ENCODE assay signal across 23 mouse cellular contexts in genomic region chr19:23246473-23246872, GRCm38 (mm10). TPM values are rescaled to one million over a fixed set of nuclear protein-coding genes. Genes with fewer than 3 reads are reported as not detected.
A peak's percentile ranks its signal among the peaks of the same experiment; 100 is the strongest.
DNase-seq lines count a peak whose midpoint lies in the region; ATAC-seq and TF ChIP-seq lines count a peak whose summit lies in the region.
"Had no signal": no experiment of that assay in that cellular context is flagged by ENCODE, and none has a peak within 500 bp of the region (broad histone marks: within the 10 kb centered on the region; RNA-seq: fewer than 3 reads in every experiment).

No protein-coding gene starts in this region.

- H3K4me3 ChIP-seq in liver, adult 2 months (ENCODE audit: insufficient read depth, low read depth, low read length), result no peak overlapping the region
- H3K4me3 ChIP-seq in liver, embryonic 11.5 days (ENCODE audit: low read depth, low read length), result no peak overlapping the region
- H3K4me3 ChIP-seq: heart, embryonic 13.5 days; limb, embryonic 12.5 days; liver, embryonic 15.5 days; midbrain, embryonic 12.5 days; myocyte had no signal

- 18% methylated on average over 2 of the region's 2 CpGs for WGBS in liver, adult 2 months
- 92% methylated on average over 2 of the region's 2 CpGs for WGBS in liver, embryonic 11.5 days

- no peak for TF ChIP-seq POLR2A in liver, adult 2 months (IDR thresholded peaks at IDR 0.05; ENCODE audit: extremely low read depth, insufficient read depth, low read length)

- H3K27ac ChIP-seq in liver, adult 2 months (replicated peaks; ENCODE audit: insufficient read depth, low read depth, low read length), result no peak overlapping the region
- no peak overlapping the region for H3K27ac ChIP-seq in liver, embryonic 11.5 days (ENCODE audit: low read depth, low read length)
- H3K27ac ChIP-seq: heart, embryonic 13.5 days; limb, embryonic 12.5 days; liver, embryonic 15.5 days; midbrain, embryonic 12.5 days had no signal

- no peaks in the 10 kb centered on the region; the same call in 1 of the 2 replicates for H3K4me1 ChIP-seq in liver, adult 2 months (ENCODE audit: control insufficient read depth, insufficient read depth, low read length)
- H3K4me1 ChIP-seq in liver, embryonic 11.5 days (replicated peaks; ENCODE audit: control insufficient read depth, insufficient read depth, low read length), result no peaks in the 10 kb centered on the region
- H3K4me1 ChIP-seq: heart, embryonic 13.5 days; limb, embryonic 12.5 days; liver, embryonic 15.5 days; midbrain, embryonic 12.5 days had no signal

- no peaks in the 10 kb centered on the region for H3K79me2 ChIP-seq in liver, adult 2 months (ENCODE audit: control insufficient read depth, insufficient read depth, low read length)

- DNase-seq in liver, adult 2 months (ENCODE audit: extremely low read depth, low read depth, low spot score), result peak; percentile 30
- no peak for DNase-seq in liver, embryonic 11.5 days (ENCODE audit: low spot score)
- DNase-seq in A20 (ENCODE audit: low read depth, low spot score), result peak; percentile 59
- DNase-seq in frontal cortex, postnatal 10 days (ENCODE audit: low spot score in 2 of 2), result no peak
- DNase-seq in cerebellum, adult 9-11 months, result no peak
- DNase-seq: adrenal gland, adult 8-10 months; cerebellum, adult 11 months; cerebellum, postnatal 14 days; embryo, embryonic 11 days; heart, adult 11 months; lung, postnatal 14 days; right cerebral cortex, postnatal 14 days; spleen, adult 18-20 months had no signal

- H3K4me2 ChIP-seq in liver, embryonic 11.5 days, result no peak overlapping the region
- H3K4me2 ChIP-seq: heart, embryonic 13.5 days; limb, embryonic 12.5 days; liver, embryonic 15.5 days; midbrain, embryonic 12.5 days had no signal

- no peak for ATAC-seq in liver, embryonic 11.5 days (replicated peaks; ENCODE audit: low FRiP score)
- peak; percentile 89 for ATAC-seq in common myeloid progenitor, adult 5-6 weeks (replicated peaks; ENCODE audit: low read depth, poor library complexity, severe bottlenecking)
- peak; percentile 97 for ATAC-seq in monocyte, adult 5-6 weeks (replicated peaks; ENCODE audit: insufficient number of reproducible peaks, low FRiP score, low TSS enrichment, poor library complexity, severe bottlenecking)
- ATAC-seq: forebrain, embryonic 16.5 days; hindbrain, embryonic 16.5 days; intestine, embryonic 16.5 days had no signal

- no peak for TF ChIP-seq CTCF in liver, adult 2 months (IDR thresholded peaks at IDR 0.05; ENCODE audit: low read depth, low read length)

- H3K36me3 ChIP-seq in liver, adult 2 months (ENCODE audit: control insufficient read depth, insufficient read depth, low read length), result peaks cover 15% of the 10 kb centered on the region
- peaks cover 5% of the 10 kb centered on the region; the same call in 1 of the 2 replicates for H3K36me3 ChIP-seq in liver, embryonic 11.5 days (ENCODE audit: control insufficient read depth, insufficient read depth, low read length)

- no peak overlapping the region for H3K9ac ChIP-seq in liver, adult 2 months (ENCODE audit: low read depth, low read length)
- H3K9ac ChIP-seq in liver, embryonic 11.5 days (ENCODE audit: low read depth, low read length), result no peak overlapping the region
- H3K9ac ChIP-seq: heart, embryonic 13.5 days; limb, embryonic 12.5 days; liver, embryonic 15.5 days; midbrain, embryonic 12.5 days had no signal

- no peaks in the 10 kb centered on the region for H3K27me3 ChIP-seq in liver, adult 2 months (ENCODE audit: control insufficient read depth, insufficient read depth, low read length)
- H3K27me3 ChIP-seq in liver, embryonic 11.5 days (replicated peaks; ENCODE audit: control insufficient read depth, insufficient read depth, low read length), result no peaks in the 10 kb centered on the region
- H3K27me3 ChIP-seq: heart, embryonic 13.5 days; limb, embryonic 12.5 days; liver, embryonic 15.5 days; midbrain, embryonic 12.5 days had no signal

- no peaks in the 10 kb centered on the region for H3K9me3 ChIP-seq in liver, embryonic 11.5 days (ENCODE audit: control insufficient read depth, low read length)
- H3K9me3 ChIP-seq: heart, embryonic 13.5 days; limb, embryonic 12.5 days; liver, embryonic 15.5 days; midbrain, embryonic 12.5 days had no signal

RNA-seq across cellular contexts. Expression of gene Smc5, which starts 27.2 kb away (rescaled TPM):
- 17.2 and 18.4 TPM in 2 replicates for total RNA-seq in liver, adult 2 months (2014; rRNA removed)
- 1.7 and 3.1 TPM in 2 replicates for polyA plus RNA-seq in liver, adult 2 months (2012; rRNA removed)
- polyA plus RNA-seq in liver, embryonic 11.5 days (2014; fragmentation: Nextera tagmentation; extraction: Ambion mirVana), result 32.4 and 33.9 TPM in 2 replicates
- 71.1 and 87.1 TPM in 2 replicates for total RNA-seq in common myeloid progenitor, adult 5-6 weeks (2017)
- 76.1 to 132 TPM (median 86.2 TPM) in 3 replicates for total RNA-seq in monocyte, adult 5-6 weeks (2017)

Comparison
In these comparisons a context has a peak if more than half of its experiments do, and no peak if none do; other contexts are left out.
1. DNase-seq: peak in liver, adult 2 months (single experiment) and A20 (single experiment); none in liver, embryonic 11.5 days (single experiment), frontal cortex, postnatal 10 days (0 of 2) and cerebellum, adult 9-11 months (single experiment).